Mouse (Mus musculus) hindbrain, embryonic 12.5 days (tissue): ENCODE measurements around the gene Zmym5. TPM values are rescaled to one million over a fixed set of nuclear protein-coding genes. Genes with fewer than 3 reads are reported as not detected.
"Not testable (repeated sequence)": the region's sequence is repeated elsewhere in the genome, so short reads cannot be mapped to it uniquely, and the experiment has no call there.

Experiments used
- ATAC-seq: fragments of 200-750 bp; cut with Nextera tagmentation; 2 replicates; pipeline ENCODE4 v1.8.0; 2017; ENCODE audit warnings: moderate TSS enrichment; ENCODE audit not compliant: low FRiP score
- H3K27ac ChIP-seq: fragments of 300-500 bp; sonication (generic); 2 replicates; pipeline ENCODE4 v1.5.1; 2016; ENCODE audit warnings: mild to moderate bottlenecking
- H3K27me3 ChIP-seq: fragments of 300-500 bp; sonication (generic); 2 replicates; pipeline ENCODE4 v1.6.1; 2016; ENCODE audit warnings: mild to moderate bottlenecking
- H3K36me3 ChIP-seq: fragments of 300-500 bp; sonication (generic); 2 replicates; pipeline ENCODE4 v1.6.1; 2016; ENCODE audit warnings: mild to moderate bottlenecking
- H3K4me1 ChIP-seq: fragments of 300-500 bp; sonication (generic); 2 replicates; pipeline ENCODE4 v1.6.1; 2016
- H3K4me2 ChIP-seq: fragments of 300-500 bp; sonication (generic); replicated peaks from 2 replicates; pipeline ENCODE4 v1.6.1; 2016; ENCODE audit warnings: mild to moderate bottlenecking
- H3K4me3 ChIP-seq: fragments of 300-500 bp; sonication (generic); 2 replicates; pipeline ENCODE4 v1.5.1; 2016; ENCODE audit warnings: mild to moderate bottlenecking
- H3K9ac ChIP-seq: fragments of 300-500 bp; sonication (generic); 2 replicates; pipeline ENCODE4 v1.6.1; 2016; ENCODE audit warnings: mild to moderate bottlenecking, moderate library complexity
- H3K9me3 ChIP-seq: fragments of 300-500 bp; sonication (generic); replicated peaks from 2 replicates; pipeline ENCODE4 v1.6.1; 2016; ENCODE audit warnings: mild to moderate bottlenecking
- WGBS: fragments of 180-500 bp; shearing (Covaris S2); methylation state at CpG from one replicate; pipeline ENCODE4 v1.1.7; 2016; 5-methylcytosine and 5-hydroxymethylcytosine counted together
- polyA plus RNA-seq: library from polyadenylated mRNA; unstranded; fragments of >200 nt; fragmentation: Nextera tagmentation; extraction: Ambion mirVana; gene quantifications from 2 replicates; pipeline ENCODE4 v1.2.1, GENCODE M21; 2016

Gene Zmym5
- polyA plus RNA-seq, 1 experiment from 2014 or later = 35.5 TPM

- Histone ChIP-seq H3K9ac (no peak overlapping the region), H3K27ac (no peak overlapping the region), H3K4me1 (peaks cover 9% of the 10 kb centered on the region; the same call in 1 of the 2 replicates), H3K4me2 (no peak overlapping the region), H3K36me3 (no peaks in the 10 kb centered on the region), H3K4me3 (no peak overlapping the region), H3K27me3 (no peaks in the 10 kb centered on the region), H3K9me3 (no peaks in the 10 kb centered on the region)
- ATAC-seq = no peak
- WGBS = 93% methylated on average over 4 of the region's 4 CpGs
Measured at GRCm38 (mm10) chr14:56816541-56816940, 5.0 kb upstream of the Zmym5 start.

DNA sequence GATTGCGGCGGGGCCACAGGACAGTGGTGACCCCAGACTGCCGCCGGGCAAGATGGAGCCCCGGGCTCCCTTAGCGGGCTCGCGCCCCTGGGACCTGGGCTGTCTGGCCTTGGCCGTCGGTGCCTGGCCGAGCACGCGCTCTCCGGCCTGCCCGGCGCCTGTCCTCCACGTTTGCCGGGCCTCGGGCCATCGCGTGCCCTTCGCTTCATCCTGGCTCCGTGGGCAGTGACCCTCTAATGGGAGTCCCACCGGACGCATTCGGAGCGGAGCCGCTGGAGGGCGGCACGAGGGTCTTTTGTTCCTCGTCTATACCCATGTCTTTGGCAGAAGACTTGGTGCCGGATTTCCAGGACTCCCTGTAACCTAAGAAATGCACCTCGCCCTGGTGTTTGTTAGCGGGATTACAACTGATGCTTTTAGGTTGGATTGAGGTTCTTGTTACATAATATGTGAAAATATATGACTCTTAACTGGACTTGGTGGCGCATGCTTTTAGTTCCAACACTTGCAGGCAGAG lies 1.1 kb upstream of the Zmym5 start:
- WGBS = 2% methylated on average over 32 of the region's 35 CpGs
- H3K27ac ChIP-seq = peak overlapping the region; percentile 97
- peak; percentile 67 for ATAC-seq
- H3K9me3 ChIP-seq = no peaks in the 10 kb centered on the region
- 0 out of 2 replicates have a peak, but pooled peaks cover 5% of the 10 kb centered on the region for H3K36me3 ChIP-seq
- peaks cover 19% of the 10 kb centered on the region for H3K4me1 ChIP-seq
- peak overlapping the region; percentile 60 for H3K4me2 ChIP-seq
- H3K27me3 ChIP-seq = no peaks in the 10 kb centered on the region
- peak overlapping the region; percentile 79 for H3K9ac ChIP-seq
- peak overlapping the region; percentile 60 for H3K4me3 ChIP-seq

DNA sequence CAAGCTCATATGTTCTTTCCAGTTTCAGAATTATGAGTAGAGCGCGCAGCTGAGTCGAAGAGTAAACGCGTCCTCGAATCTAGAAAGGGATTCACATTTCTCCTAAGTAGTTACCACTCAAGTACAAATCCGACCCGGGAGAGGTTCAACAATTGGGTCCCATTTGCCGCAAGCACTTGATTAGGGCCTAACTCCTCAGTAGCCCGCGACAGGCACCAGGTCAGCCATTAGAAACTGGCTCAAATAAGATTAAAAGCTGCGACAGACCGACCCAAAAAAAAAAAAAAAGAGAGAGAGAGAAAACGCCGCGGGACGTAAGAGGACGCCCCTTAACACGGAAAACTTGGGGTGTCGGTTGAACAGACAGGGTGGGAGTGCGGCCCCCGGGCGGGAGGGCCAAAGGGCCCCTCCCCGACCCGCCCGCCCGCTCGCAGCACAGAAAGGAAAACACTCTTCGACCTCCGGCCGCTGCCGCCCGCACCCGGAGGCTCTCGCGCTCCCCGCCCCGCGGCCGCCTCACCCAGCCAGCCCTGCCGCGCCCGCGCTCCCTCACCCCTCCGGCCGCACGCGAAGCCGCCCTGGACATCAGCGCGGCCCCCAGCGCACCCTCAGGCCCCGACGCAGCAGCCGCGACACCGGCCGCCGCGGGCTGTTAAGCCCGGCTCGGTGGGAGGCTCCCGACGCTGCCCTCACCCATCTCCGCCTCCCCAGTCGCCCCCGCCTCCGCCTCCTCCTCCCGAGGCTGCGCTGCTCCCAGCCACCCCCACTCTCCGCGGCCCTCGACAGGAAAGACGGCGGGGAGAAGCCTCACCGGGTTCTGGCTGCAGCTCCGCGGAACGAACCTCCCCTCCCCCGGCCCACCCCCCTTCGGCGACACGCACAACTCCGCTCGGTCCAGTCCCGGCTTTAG lies 480 bp downstream of the Zmym5 start:
- not testable (repeated sequence) for H3K27me3 ChIP-seq, H3K36me3 ChIP-seq, H3K9me3 ChIP-seq, ATAC-seq
- Histone ChIP-seq H3K27ac (peak overlapping the region; percentile 93), H3K4me1 (peaks cover 17% of the 10 kb centered on the region), H3K4me3 (peak overlapping the region; percentile 73), H3K9ac (peak overlapping the region; percentile 86), H3K4me2 (peak overlapping the region; percentile 66)
- WGBS = under 1% methylated on average over 40 of the region's 86 CpGs

- H3K36me3 ChIP-seq = peaks cover 53% of the 10 kb centered on the region
- no peaks in the 10 kb centered on the region for H3K9me3 ChIP-seq
- 51% methylated on average over 2 of the region's 2 CpGs for WGBS
- no peak overlapping the region for H3K4me3 ChIP-seq
- no peak overlapping the region for H3K27ac ChIP-seq
- no peak overlapping the region for H3K9ac ChIP-seq
- no peaks in the 10 kb centered on the region for H3K27me3 ChIP-seq
- no peak for ATAC-seq
- no peaks in the 10 kb centered on the region for H3K4me1 ChIP-seq
- H3K4me2 ChIP-seq = no peak overlapping the region
Measured at GRCm38 (mm10) chr14:56793243-56793642, 18.3 kb downstream of the Zmym5 start.

DNA sequence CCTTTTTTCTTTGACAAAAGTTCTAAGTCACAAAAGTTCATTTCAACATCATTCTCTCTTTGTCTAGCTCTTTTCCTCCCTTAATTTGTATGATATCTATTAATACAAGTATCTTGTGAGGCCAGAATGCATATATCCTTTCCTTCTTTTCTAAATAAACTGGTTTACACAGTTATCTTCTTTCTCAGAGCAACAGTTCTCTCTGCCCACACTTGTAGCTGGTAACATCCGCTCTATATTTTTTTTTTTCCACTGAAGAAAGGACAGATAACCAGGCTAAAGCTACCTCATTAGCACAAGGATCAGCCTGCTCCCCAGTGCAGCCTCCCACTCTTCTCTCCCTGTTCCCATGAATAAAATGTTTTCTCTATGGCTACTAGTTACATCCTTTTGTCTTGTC lies 26.9 kb downstream of the Zmym5 start:
- no peak for ATAC-seq
- WGBS = 82% methylated on average over 1 of the region's 1 CpGs
- Histone ChIP-seq H3K4me2 (no peak overlapping the region), H3K4me3 (no peak overlapping the region), H3K27me3 (no peaks in the 10 kb centered on the region), H3K36me3 (no peaks in the 10 kb centered on the region), H3K4me1 (no peaks in the 10 kb centered on the region), H3K27ac (no peak overlapping the region), H3K9me3 (no peaks in the 10 kb centered on the region), H3K9ac (no peak overlapping the region)

DNA sequence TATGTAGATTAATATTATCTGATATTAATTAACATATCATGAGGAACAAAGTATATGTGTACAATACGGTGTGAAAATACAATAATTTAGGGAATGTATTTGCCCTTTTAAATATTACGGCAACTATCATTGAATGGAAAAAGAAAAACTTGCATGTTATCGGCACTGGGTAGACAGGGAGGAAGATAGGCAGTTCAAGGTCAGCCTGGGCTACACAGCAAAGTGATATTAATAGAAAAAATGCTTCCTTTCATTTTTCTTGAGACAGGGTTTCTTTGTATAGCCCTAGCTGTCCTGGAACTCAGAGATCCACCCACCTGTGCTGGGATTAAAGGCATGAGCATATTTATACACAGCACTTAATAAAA lies 32.6 kb downstream of the Zmym5 start:
- WGBS = 30% methylated on average over 3 of the region's 3 CpGs
- peak overlapping the region; percentile 41 for H3K9ac ChIP-seq
- H3K9me3 ChIP-seq = no peaks in the 10 kb centered on the region

GRCm38 (mm10) chr14:56778200-56778932 lies 33.1 kb downstream of the Zmym5 start, which contains the start of gene Pspc1:
Gene Pspc1, minus strand, starts transcription at chr14:56778316.
- Histone ChIP-seq H3K4me2 (peak within 1 kb of the TSS; percentile 77), H3K27ac (peak within 1 kb of the TSS; percentile 95), H3K36me3 (no peaks in the 10 kb centered on the region), H3K9me3 (no peaks in the 10 kb centered on the region), H3K9ac (peak within 1 kb of the TSS; percentile 95), H3K4me3 (peak within 1 kb of the TSS; percentile 94), H3K27me3 (no peaks in the 10 kb centered on the region), H3K4me1 (peaks cover 25% of the 10 kb centered on the region)
- peak; percentile 98 for ATAC-seq
- under 1% methylated on average over 36 of the region's 36 CpGs for WGBS

More for the DNA sequence above, 32.6 kb downstream of the Zmym5 start:
- H3K4me2 ChIP-seq = peak overlapping the region; percentile 77
- ATAC-seq = peak; percentile 32; the same call in 1 of the 2 replicates
- peaks cover 21% of the 10 kb centered on the region for H3K4me1 ChIP-seq
- no peaks in the 10 kb centered on the region for H3K36me3 ChIP-seq
- H3K27me3 ChIP-seq = no peaks in the 10 kb centered on the region
- H3K4me3 ChIP-seq = peak overlapping the region; percentile 94
- H3K27ac ChIP-seq = peak overlapping the region; percentile 95

DNA sequence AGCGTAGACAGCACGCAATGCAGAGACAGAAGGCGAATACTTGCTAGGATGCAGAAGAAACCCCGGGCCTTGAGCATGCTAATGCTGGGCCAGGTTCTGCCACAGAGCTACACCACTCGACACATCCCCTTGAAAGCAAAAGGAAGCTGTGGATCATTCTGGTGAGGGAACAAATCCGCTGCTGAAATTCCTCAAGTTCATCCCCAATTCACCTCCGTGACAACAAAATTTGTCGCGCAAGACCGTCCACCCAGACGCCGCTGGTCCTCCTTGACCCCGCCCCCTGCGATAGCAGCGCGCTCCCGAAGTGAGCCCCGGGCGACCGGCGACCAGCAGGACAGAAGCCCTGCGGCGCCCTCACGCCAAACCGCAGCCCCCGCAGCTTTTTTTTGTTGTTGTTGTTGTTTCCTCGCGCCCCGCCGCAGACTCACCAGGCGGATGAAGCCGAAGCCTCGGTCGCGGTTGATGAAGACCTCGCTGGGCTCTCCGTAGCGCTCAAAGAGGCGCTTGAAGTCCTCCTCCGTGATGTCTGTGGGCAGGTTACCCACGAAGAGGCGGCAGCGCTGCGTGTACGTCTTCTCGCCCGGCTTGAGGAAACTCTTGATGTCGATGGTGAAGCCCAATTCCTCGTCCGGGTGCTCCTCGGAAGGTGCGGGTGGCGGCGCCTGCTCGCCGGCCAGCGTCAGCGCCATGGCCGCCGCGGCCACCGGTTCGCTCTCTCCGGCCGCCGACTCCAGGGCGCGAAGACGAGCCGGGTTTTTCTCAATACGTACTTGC lies 34.0 kb downstream of the Zmym5 start:
- WGBS = under 1% methylated on average over 71 of the region's 71 CpGs
- no peaks in the 10 kb centered on the region for H3K9me3 ChIP-seq

DNA sequence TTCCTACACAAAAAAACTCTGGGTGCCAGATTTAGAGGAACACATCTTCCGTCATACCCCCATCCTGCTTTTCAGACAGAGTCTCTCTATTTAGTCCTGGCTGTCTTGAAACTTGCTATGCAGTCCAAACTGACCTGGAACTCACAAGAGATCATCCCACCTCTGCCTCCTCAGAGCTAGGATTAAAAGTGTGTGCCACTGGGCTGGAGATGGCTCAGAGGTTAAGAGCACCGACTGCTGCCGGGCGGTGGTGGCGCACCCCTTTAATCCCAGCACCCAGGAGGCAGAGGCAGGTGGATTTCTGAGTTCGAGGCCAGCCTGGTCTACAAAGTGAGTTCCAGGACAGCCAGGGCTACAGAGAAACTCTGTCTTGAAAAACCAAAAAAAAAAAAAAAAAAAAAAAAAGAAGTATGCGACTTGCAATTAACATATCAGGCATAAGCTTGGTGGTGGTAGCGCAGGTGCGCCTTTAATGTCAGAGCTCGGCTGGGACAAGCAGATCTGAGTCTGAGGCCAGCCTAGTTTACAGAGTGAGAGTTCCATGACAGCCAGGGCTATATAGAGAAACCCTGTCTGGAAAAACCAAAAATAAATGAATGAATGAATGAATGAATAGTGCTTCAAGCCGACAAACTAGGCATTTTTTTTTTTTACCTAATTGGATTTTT lies 34.8 kb downstream of the Zmym5 start:
- H3K4me2 ChIP-seq = peak overlapping the region; percentile 77
- no peaks in the 10 kb centered on the region for H3K9me3 ChIP-seq
- H3K9ac ChIP-seq = peak overlapping the region; percentile 95
- H3K27ac ChIP-seq = no peak overlapping the region
- 36% methylated on average over 10 of the region's 11 CpGs for WGBS
- ATAC-seq = no peak
- H3K36me3 ChIP-seq = peaks cover 6% of the 10 kb centered on the region
- no peaks in the 10 kb centered on the region for H3K27me3 ChIP-seq
- H3K4me3 ChIP-seq = peak overlapping the region; percentile 94
- H3K4me1 ChIP-seq = peaks cover 27% of the 10 kb centered on the region

More for the DNA sequence above, 34.0 kb downstream of the Zmym5 start:
- H3K27ac ChIP-seq = peak overlapping the region; percentile 95
- H3K36me3 ChIP-seq = no peaks in the 10 kb centered on the region; the same call in 1 of the 2 replicates
- peak; percentile 36 for ATAC-seq
- no peaks in the 10 kb centered on the region for H3K27me3 ChIP-seq
- H3K4me2 ChIP-seq = peak overlapping the region; percentile 77
- H3K4me3 ChIP-seq = peak overlapping the region; percentile 94
- H3K9ac ChIP-seq = peak overlapping the region; percentile 95
- peaks cover 27% of the 10 kb centered on the region for H3K4me1 ChIP-seq

- ATAC-seq = no peak
- Histone ChIP-seq H3K27ac (no peak overlapping the region), H3K27me3 (no peaks in the 10 kb centered on the region), H3K4me2 (peak overlapping the region; percentile 77), H3K9ac (no peak overlapping the region), H3K4me3 (peak overlapping the region; percentile 15; the same call in 1 of the 2 replicates), H3K4me1 (peaks cover 27% of the 10 kb centered on the region), H3K36me3 (peaks cover 15% of the 10 kb centered on the region), H3K9me3 (no peaks in the 10 kb centered on the region)
- 76% methylated on average over 4 of the region's 4 CpGs for WGBS
Measured at GRCm38 (mm10) chr14:56775416-56775815, 36.1 kb downstream of the Zmym5 start.

DNA sequence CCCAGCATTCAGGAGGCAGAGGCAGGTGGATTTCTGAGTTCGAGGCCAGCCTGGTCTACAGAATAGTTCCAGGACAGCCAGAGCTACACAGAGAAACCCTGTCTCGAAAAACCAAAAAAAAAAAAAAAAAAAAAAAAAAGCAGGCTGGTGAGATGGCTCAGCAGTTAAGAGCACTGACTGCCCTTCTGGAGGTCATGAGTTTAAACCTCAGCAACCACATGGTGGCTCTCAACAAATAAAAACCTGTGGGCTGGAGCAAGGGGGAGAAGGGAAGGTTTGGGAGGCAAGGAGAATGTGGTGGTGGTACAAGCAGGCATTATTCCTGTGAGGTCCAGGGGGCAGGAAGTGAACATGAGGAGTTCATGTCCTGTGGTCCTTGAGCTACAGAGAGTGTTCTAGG lies 45.1 kb downstream of the Zmym5 start:
- H3K4me3 ChIP-seq, H3K27ac ChIP-seq, H3K9ac ChIP-seq, H3K4me1 ChIP-seq, H3K27me3 ChIP-seq, ATAC-seq, H3K9me3 ChIP-seq, H3K4me2 ChIP-seq: not testable (repeated sequence)
- H3K36me3 ChIP-seq = peaks cover 43% of the 10 kb centered on the region
- 95% methylated on average over 2 of the region's 2 CpGs for WGBS
